Comparison of ENCODE assay signal across 14 mouse cellular contexts in genomic region chr1:45826796-45827195, GRCm38 (mm10).
"Had no signal": no experiment of that assay in that cellular context is flagged by ENCODE, and none has a peak within 500 bp of the region (broad histone marks: within the 10 kb centered on the region; RNA-seq: fewer than 3 reads in every experiment).

No protein-coding gene starts in this region.

- H3K27ac ChIP-seq: limb, embryonic 12.5 days; liver, embryonic 15.5 days; midbrain, embryonic 12.5 days; stomach, embryonic 15.5 days had no signal

- H3K4me2 ChIP-seq: limb, embryonic 12.5 days; liver, embryonic 11.5 days; liver, embryonic 15.5 days; midbrain, embryonic 12.5 days; stomach, embryonic 15.5 days had no signal

- H3K4me1 ChIP-seq: limb, embryonic 12.5 days; midbrain, embryonic 12.5 days; stomach, embryonic 15.5 days had no signal

- H3K27me3 ChIP-seq: limb, embryonic 12.5 days; liver, embryonic 15.5 days; midbrain, embryonic 12.5 days; stomach, embryonic 15.5 days had no signal

- H3K9me3 ChIP-seq: limb, embryonic 12.5 days; liver, embryonic 15.5 days; midbrain, embryonic 12.5 days; stomach, embryonic 15.5 days had no signal

- ATAC-seq: lung, postnatal 0 days; midbrain, embryonic 16.5 days had no signal

- DNase-seq: kidney, adult 18-20 months; kidney, postnatal 10 days; layer of hippocampus, adult 9-11 months; lung, adult 2 months; lung, postnatal 36 days; right cerebral cortex, postnatal 14 days; thymus, postnatal 36 days had no signal

- H3K9ac ChIP-seq: limb, embryonic 12.5 days; liver, embryonic 15.5 days; midbrain, embryonic 12.5 days; stomach, embryonic 15.5 days had no signal

- H3K4me3 ChIP-seq: limb, embryonic 12.5 days; liver, embryonic 15.5 days; midbrain, embryonic 12.5 days; stomach, embryonic 15.5 days had no signal
